Mouse (Mus musculus) stomach, embryonic 16.5 days (tissue): ENCODE data around the gene Nr6a1. TPM values are rescaled to one million over a fixed set of nuclear protein-coding genes. Genes with fewer than 3 reads are reported as not detected.

Source experiments
- ATAC-seq: fragments of 200-750 bp; cut with Nextera tagmentation; 2 replicates; pipeline ENCODE4 v1.8.0; 2017; ENCODE audit warnings: moderate number of reproducible peaks, moderate TSS enrichment; ENCODE audit not compliant: insufficient read depth, low FRiP score
- H3K27ac ChIP-seq: fragments of 300-500 bp; sonication (generic); 2 replicates; pipeline ENCODE4 v1.5.1; 2014; ENCODE audit warnings: low read length
- H3K27me3 ChIP-seq: fragments of 300-500 bp; sonication (generic); 2 replicates; pipeline ENCODE4 v1.6.1; 2014; ENCODE audit warnings: low read length, control low read depth, mixed read lengths; ENCODE audit not compliant: control insufficient read depth, insufficient read depth
- H3K36me3 ChIP-seq: fragments of 300-500 bp; sonication (generic); 2 replicates; pipeline ENCODE4 v1.6.1; 2014; ENCODE audit warnings: low read length; ENCODE audit not compliant: control insufficient read depth, insufficient read depth
- H3K4me1 ChIP-seq: fragments of 300-500 bp; sonication (generic); 2 replicates; pipeline ENCODE4 v1.6.1; 2014; ENCODE audit warnings: low read length, control low read depth, mixed read lengths; ENCODE audit not compliant: control insufficient read depth, insufficient read depth
- H3K4me2 ChIP-seq: fragments of 300-500 bp; sonication (generic); 2 replicates; pipeline ENCODE4 v1.6.1; 2014; ENCODE audit warnings: low read depth, low read length, mixed read lengths
- H3K4me3 ChIP-seq: fragments of 300-500 bp; sonication (generic); replicated peaks from 2 replicates; pipeline ENCODE4 v1.5.1; 2014; ENCODE audit warnings: mild to moderate bottlenecking, low read length
- H3K9ac ChIP-seq: fragments of 300-500 bp; sonication (generic); 2 replicates; pipeline ENCODE4 v1.6.1; 2014; ENCODE audit warnings: low read length
- H3K9me3 ChIP-seq: fragments of 300-500 bp; sonication (generic); replicated peaks from 2 replicates; pipeline ENCODE4 v1.6.1; 2016; ENCODE audit warnings: low read length, control low read depth; ENCODE audit not compliant: control insufficient read depth
- WGBS: fragments of 180-500 bp; shearing (Covaris S2); extraction: QIAGEN DNeasy Blood & Tissue Kit; methylation state at CpG from one replicate; pipeline ENCODE4 v1.1.7; 2014; 5-methylcytosine and 5-hydroxymethylcytosine counted together
- polyA plus RNA-seq: library from polyadenylated mRNA; unstranded; fragments of >200 nt; fragmentation: Nextera tagmentation; extraction: Ambion mirVana; gene quantifications from 2 replicates; pipeline ENCODE4 v1.2.1, GENCODE M21; 2015

Gene Nr6a1
- polyA plus RNA-seq, 1 experiment from 2014 or later = 1.8 TPM

DNA sequence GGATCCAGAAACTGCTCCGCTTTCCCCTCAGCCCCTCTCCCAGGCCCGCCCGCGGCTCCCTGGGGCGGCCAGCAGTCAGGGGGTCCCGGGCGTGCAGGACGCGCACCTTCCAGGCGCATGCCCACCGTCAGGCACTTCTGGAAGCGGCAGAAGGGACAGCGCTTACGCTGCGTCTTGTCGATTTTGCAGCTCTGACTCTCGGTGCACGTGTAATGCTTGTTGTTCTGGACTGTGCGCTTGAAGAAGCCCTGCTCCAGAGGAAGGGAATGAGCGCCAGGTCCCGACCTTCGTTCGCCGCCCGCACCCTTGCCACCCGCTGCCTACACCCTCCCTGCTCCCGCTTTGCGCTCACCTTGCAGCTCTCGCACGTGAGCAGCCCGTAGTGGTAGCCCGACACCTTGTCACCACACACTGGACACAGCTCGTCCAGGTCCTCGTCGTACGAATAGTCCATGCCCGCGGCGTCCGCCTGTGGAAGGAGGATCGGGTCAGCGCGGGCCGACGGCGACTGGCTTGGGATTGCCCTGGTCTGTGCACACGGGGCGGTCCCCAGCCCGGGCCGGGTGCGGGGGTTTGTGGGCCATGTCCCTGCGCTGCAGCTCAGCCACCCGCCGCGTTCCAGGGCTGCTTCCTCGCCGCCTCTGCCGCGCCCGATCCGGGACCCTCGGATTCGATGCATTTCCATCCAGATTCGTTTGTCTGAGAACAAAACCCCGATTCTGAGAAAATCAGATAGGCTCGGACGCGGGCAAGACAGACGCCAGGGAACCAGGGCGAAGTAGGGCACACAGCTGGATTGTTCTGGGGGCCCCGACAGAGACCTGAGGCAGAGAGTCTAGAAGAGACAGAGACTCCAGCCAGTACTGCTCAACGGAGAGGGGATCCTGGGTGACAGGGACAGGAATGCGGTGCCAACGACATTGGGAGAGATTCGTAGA, 216.9 kb downstream of the Nr6a1 start:
- peaks cover 20% of the 10 kb centered on the region for H3K4me1 ChIP-seq
- no peak overlapping the region for H3K9ac ChIP-seq
- peak overlapping the region; percentile 31 for H3K4me3 ChIP-seq
- H3K27ac ChIP-seq = no peak overlapping the region
- no peak for ATAC-seq
- peaks cover 88% of the 10 kb centered on the region for H3K27me3 ChIP-seq
- no peaks in the 10 kb centered on the region for H3K9me3 ChIP-seq
- WGBS = 2% methylated on average over 75 of the region's 75 CpGs
- H3K36me3 ChIP-seq = no peaks in the 10 kb centered on the region
- H3K4me2 ChIP-seq = peak overlapping the region; percentile 40

GRCm38 (mm10) chr2:38708907-38709688, 218.4 kb downstream of the Nr6a1 start:
- no peaks in the 10 kb centered on the region for H3K36me3 ChIP-seq
- no peak overlapping the region for H3K4me3 ChIP-seq
- H3K9me3 ChIP-seq = no peaks in the 10 kb centered on the region
- ATAC-seq = peak; percentile 15; the same call in 1 of the 2 replicates
- peaks cover 85% of the 10 kb centered on the region for H3K27me3 ChIP-seq
- WGBS = 26% methylated on average over 12 of the region's 12 CpGs
- no peak overlapping the region for H3K27ac ChIP-seq
- peaks cover 20% of the 10 kb centered on the region for H3K4me1 ChIP-seq
- no peak overlapping the region for H3K4me2 ChIP-seq
- H3K9ac ChIP-seq = no peak overlapping the region

GRCm38 (mm10) chr2:38706661-38707060, 220.8 kb downstream of the Nr6a1 start:
- H3K4me3 ChIP-seq = no peak overlapping the region
- no peaks in the 10 kb centered on the region for H3K36me3 ChIP-seq
- no peaks in the 10 kb centered on the region for H3K9me3 ChIP-seq
- H3K27ac ChIP-seq = no peak overlapping the region; the same call in 1 of the 2 replicates
- WGBS = 31% methylated on average over 6 of the region's 6 CpGs
- no peak for ATAC-seq
- no peak overlapping the region for H3K9ac ChIP-seq
- peaks cover 17% of the 10 kb centered on the region; the same call in 1 of the 2 replicates for H3K4me1 ChIP-seq
- peaks cover 60% of the 10 kb centered on the region for H3K27me3 ChIP-seq
- no peak overlapping the region for H3K4me2 ChIP-seq

- no peak overlapping the region for H3K27ac ChIP-seq
- peaks cover 6% of the 10 kb centered on the region; the same call in 1 of the 2 replicates for H3K4me1 ChIP-seq
- no peaks in the 10 kb centered on the region for H3K9me3 ChIP-seq
- no peak overlapping the region for H3K4me3 ChIP-seq
- no peak for ATAC-seq
- H3K4me2 ChIP-seq = no peak overlapping the region
- peaks cover 45% of the 10 kb centered on the region for H3K27me3 ChIP-seq
- 53% methylated on average over 4 of the region's 4 CpGs for WGBS
- no peaks in the 10 kb centered on the region for H3K36me3 ChIP-seq
- H3K9ac ChIP-seq = no peak overlapping the region
These were observed 222.5 kb downstream of the Nr6a1 start for GRCm38 (mm10) chr2:38705036-38705435.

DNA sequence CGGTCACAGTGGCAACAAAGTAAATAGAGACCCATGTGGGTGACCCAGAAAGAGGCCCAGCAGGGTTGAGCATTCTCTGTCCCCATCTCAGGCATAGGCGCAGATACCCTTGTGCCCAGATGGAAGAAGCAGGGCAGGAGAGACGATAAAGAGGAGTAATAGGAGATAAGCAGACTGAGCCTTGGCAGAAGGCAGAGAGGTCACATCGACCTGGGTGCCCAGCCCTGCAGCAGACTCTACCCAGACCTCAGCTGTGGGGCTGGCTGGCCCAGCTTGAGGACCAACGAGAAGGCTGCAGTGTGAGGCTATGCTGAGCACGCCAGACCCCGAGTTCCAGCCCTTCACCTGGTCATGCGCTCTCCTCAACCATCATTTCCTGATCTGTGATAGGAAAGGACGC, 223.2 kb downstream of the Nr6a1 start:
- Histone ChIP-seq H3K9me3 (no peaks in the 10 kb centered on the region), H3K27me3 (peaks cover 38% of the 10 kb centered on the region), H3K36me3 (no peaks in the 10 kb centered on the region), H3K9ac (no peak overlapping the region), H3K4me3 (no peak overlapping the region), H3K27ac (no peak overlapping the region), H3K4me1 (peaks cover 6% of the 10 kb centered on the region; the same call in 1 of the 2 replicates), H3K4me2 (no peak overlapping the region)
- 71% methylated on average over 9 of the region's 9 CpGs for WGBS
- no peak for ATAC-seq

- H3K4me1 ChIP-seq = no peaks in the 10 kb centered on the region
- no peaks in the 10 kb centered on the region for H3K9me3 ChIP-seq
- ATAC-seq = no peak
- H3K9ac ChIP-seq = no peak overlapping the region
- no peaks in the 10 kb centered on the region; the same call in 1 of the 2 replicates for H3K27me3 ChIP-seq
- H3K4me2 ChIP-seq = no peak overlapping the region
- no peak overlapping the region for H3K4me3 ChIP-seq
- no peaks in the 10 kb centered on the region for H3K36me3 ChIP-seq
- 58% methylated on average over 5 of the region's 5 CpGs for WGBS
- H3K27ac ChIP-seq = no peak overlapping the region
These were observed 227.3 kb downstream of the Nr6a1 start for GRCm38 (mm10) chr2:38700177-38700576.

DNA sequence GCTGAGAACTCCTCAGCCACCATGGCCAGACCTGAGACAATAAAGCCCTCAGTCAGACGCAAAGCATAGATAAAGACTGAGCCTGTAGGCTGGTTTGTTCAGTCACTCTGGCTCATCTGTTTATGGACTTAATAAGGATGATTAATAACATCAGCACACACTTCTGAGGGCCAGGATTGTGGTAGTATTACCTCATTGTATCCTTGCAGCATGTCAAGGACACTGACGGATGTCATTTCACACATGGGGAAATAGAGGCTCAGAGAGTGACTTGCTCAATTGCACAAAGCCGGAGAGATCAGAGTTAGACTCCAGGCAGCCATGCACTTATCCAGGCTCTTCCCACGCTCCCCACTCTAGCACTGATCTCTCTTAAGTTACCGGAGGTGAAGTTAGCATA, 228.9 kb downstream of the Nr6a1 start:
- H3K36me3 ChIP-seq = no peaks in the 10 kb centered on the region
- no peak overlapping the region for H3K4me2 ChIP-seq
- H3K4me1 ChIP-seq = no peaks in the 10 kb centered on the region
- ATAC-seq = no peak
- H3K9me3 ChIP-seq = no peaks in the 10 kb centered on the region
- H3K27me3 ChIP-seq = no peaks in the 10 kb centered on the region; the same call in 1 of the 2 replicates
- H3K9ac ChIP-seq = no peak overlapping the region
- no peak overlapping the region for H3K27ac ChIP-seq
- WGBS = 81% methylated on average over 5 of the region's 5 CpGs
- no peak overlapping the region for H3K4me3 ChIP-seq

DNA sequence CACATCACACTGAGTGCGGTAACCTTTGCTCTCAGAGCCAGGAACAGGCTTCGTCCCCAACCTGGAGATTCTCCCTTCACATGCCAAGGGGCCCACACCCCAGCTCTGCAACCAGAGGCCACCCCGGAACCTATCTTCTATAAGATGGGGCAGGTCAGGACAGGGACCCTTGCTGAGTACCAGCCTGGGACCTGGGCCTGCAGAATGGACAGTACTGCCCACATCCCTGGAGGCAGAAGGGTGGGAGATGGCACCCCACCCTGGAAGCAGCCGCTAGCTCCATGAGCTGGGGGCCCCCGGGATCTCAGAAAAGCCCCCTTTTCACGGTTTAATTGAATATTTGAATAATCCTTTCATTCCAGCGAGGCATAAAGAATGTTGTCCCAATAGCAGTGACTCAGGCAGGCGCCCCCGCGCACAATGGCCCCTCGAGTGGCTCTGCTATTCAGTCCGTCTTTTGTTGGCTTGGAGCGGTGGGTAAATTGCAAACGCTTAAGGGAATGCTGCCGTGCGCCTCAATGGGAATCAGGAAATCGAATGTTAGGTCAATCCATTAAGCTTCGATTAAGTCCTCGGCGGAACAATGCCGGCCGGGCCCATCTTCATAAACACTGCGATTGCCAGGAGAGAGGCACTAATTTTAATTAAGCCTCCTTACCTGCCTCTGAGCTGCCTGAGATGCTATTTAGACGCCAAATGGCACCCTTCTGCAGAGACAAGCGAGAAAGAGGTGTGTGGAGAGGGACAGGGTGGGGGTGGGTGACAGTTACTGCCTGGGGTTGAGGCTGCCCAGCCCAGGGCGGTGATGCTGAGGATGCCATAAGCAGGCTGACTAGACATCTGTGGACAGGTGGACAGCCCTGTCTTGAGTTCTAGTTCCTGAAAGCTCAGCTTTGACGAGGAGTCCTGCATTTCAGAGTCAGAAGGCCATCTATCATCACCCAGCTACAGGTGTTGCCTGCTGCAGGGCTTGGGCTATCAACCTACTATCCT, 230.1 kb downstream of the Nr6a1 start:
- Histone ChIP-seq H3K4me2 (no peak overlapping the region), H3K36me3 (no peaks in the 10 kb centered on the region), H3K27ac (no peak overlapping the region), H3K9ac (no peak overlapping the region), H3K27me3 (no peaks in the 10 kb centered on the region; the same call in 1 of the 2 replicates), H3K4me3 (no peak overlapping the region), H3K9me3 (no peaks in the 10 kb centered on the region), H3K4me1 (no peaks in the 10 kb centered on the region)
- WGBS = 55% methylated on average over 27 of the region's 27 CpGs
- no peak for ATAC-seq
